ENCODE assay signal across 7 mouse cellular contexts in the genomic region with DNA sequence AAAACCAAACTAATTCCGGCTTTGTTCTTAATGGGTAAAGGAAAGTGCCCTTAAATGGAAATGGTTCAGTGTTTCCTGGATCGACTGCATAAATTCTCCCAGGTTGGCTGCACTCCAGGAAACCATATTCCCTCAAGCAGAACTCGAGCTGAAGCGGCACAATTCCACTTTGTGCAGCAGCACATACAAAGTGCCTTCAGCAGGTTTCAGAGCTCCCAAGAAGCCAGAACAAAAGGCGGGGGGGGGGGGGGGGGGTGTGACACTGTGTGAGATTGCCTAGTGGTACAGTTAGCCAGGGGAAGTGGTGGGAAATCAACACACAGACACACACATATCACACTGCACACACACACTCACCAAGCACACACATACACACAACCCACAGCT. TPM values are rescaled to one million over a fixed set of nuclear protein-coding genes. Genes with fewer than 3 reads are reported as not detected.
DNase-seq lines count a peak whose midpoint lies in the region; ATAC-seq and TF ChIP-seq lines count a peak whose summit lies in the region.

No protein-coding gene starts in this region.

- H3K4me1 ChIP-seq in lung, embryonic 15.5 days = peaks cover 28% of the 10 kb centered on the region
- H3K4me1 ChIP-seq in lung, adult 2 months (ENCODE audit: control insufficient read depth, insufficient read depth, low read length) = no peaks in the 10 kb centered on the region
- peaks cover 21% of the 10 kb centered on the region for H3K4me1 ChIP-seq in embryonic facial prominence, embryonic 13.5 days
- peaks cover 10% of the 10 kb centered on the region for H3K4me1 ChIP-seq in midbrain, embryonic 16.5 days (ENCODE audit: control insufficient read depth, insufficient read depth, low read length)

- no peaks in the 10 kb centered on the region for H3K27me3 ChIP-seq in lung, embryonic 15.5 days
- peaks cover 16% of the 10 kb centered on the region for H3K27me3 ChIP-seq in embryonic facial prominence, embryonic 13.5 days
- H3K27me3 ChIP-seq in midbrain, embryonic 16.5 days (ENCODE audit: control insufficient read depth, insufficient read depth, low read depth, low read length) = peaks cover 2% of the 10 kb centered on the region; the same call in 1 of the 2 replicates

- no peak for TF ChIP-seq POLR2A in lung, adult 2 months (IDR thresholded peaks at IDR 0.05; ENCODE audit: borderline replicate concordance, extremely low read depth, low read depth, low read length)

- no peaks in the 10 kb centered on the region for H3K36me3 ChIP-seq in lung, embryonic 15.5 days
- H3K36me3 ChIP-seq in embryonic facial prominence, embryonic 13.5 days = no peaks in the 10 kb centered on the region
- H3K36me3 ChIP-seq in midbrain, embryonic 16.5 days (ENCODE audit: control insufficient read depth, insufficient read depth, low read length) = no peaks in the 10 kb centered on the region

- H3K9ac ChIP-seq in lung, embryonic 15.5 days = no peak overlapping the region
- no peak overlapping the region for H3K9ac ChIP-seq in embryonic facial prominence, embryonic 13.5 days
- H3K9ac ChIP-seq in midbrain, embryonic 16.5 days (ENCODE audit: low read depth, low read length) = no peak overlapping the region

- peak overlapping the region; percentile 39 for H3K4me2 ChIP-seq in lung, embryonic 15.5 days
- peak overlapping the region; percentile 40 for H3K4me2 ChIP-seq in embryonic facial prominence, embryonic 13.5 days
- H3K4me2 ChIP-seq in midbrain, embryonic 16.5 days (ENCODE audit: low read length) = peak overlapping the region; percentile 14

- peak overlapping the region; percentile 84 for H3K27ac ChIP-seq in lung, embryonic 15.5 days
- peak overlapping the region; percentile 66; the same call in 1 of the 2 replicates for H3K27ac ChIP-seq in embryonic facial prominence, embryonic 13.5 days
- peak overlapping the region; percentile 63 for H3K27ac ChIP-seq in midbrain, embryonic 16.5 days (ENCODE audit: low read length)

- ATAC-seq in lung, embryonic 15.5 days (ENCODE audit: borderline replicate concordance, extremely low read depth, low FRiP score, low TSS enrichment) = peak; percentile 54; the same call in 1 of the 2 replicates
- ATAC-seq in embryonic facial prominence, embryonic 13.5 days (ENCODE audit: insufficient number of reproducible peaks, insufficient read depth, low FRiP score, low TSS enrichment, low read depth) = 0 out of 2 replicates have a peak, but pooled peaks have one; percentile 17
- ATAC-seq in midbrain, embryonic 16.5 days = peak; percentile 69
- no peak for ATAC-seq in CD4-positive, CD25-positive, alpha-beta regulatory T cell, adult 4 months

- TF ChIP-seq CTCF in lung, adult 2 months (IDR thresholded peaks at IDR 0.05; ENCODE audit: insufficient read depth, low read length) = no peak

- H3K4me3 ChIP-seq in lung, embryonic 15.5 days = no peak overlapping the region
- no peak overlapping the region for H3K4me3 ChIP-seq in lung, adult 2 months (replicated peaks; ENCODE audit: extremely low read depth, low read depth, low read length)
- H3K4me3 ChIP-seq in embryonic facial prominence, embryonic 13.5 days = no peak overlapping the region
- H3K4me3 ChIP-seq in midbrain, embryonic 16.5 days (ENCODE audit: low read depth, low read length) = no peak overlapping the region

- 4% methylated on average over 5 of the region's 5 CpGs for WGBS in lung, embryonic 15.5 days
- WGBS in lung, adult 2 months = 14% methylated on average over 5 of the region's 5 CpGs
- 5% methylated on average over 5 of the region's 5 CpGs for WGBS in embryonic facial prominence, embryonic 13.5 days
- 4% methylated on average over 4 of the region's 5 CpGs for WGBS in midbrain, embryonic 16.5 days

- DNase-seq in lung, adult 2 months = no peak
- DNase-seq in heart, postnatal 10 days = peak; percentile 69 to 81
- peak; percentile 29 to 74 for DNase-seq in layer of hippocampus, adult 18-20 months (ENCODE audit: low spot score in 2 of 2)

- intact Hi-C loops in heart, postnatal 10 days (cut with DNase I) = no loop called here

- no peaks in the 10 kb centered on the region for H3K9me3 ChIP-seq in lung, embryonic 15.5 days
- no peaks in the 10 kb centered on the region for H3K9me3 ChIP-seq in embryonic facial prominence, embryonic 13.5 days
- H3K9me3 ChIP-seq in midbrain, embryonic 16.5 days (replicated peaks; ENCODE audit: control insufficient read depth, low read length, poor library complexity, severe bottlenecking) = no peaks in the 10 kb centered on the region

RNA-seq across cellular contexts. Expression of a gene that starts 5.7 kb away (rescaled TPM):
- 58.5 and 64.8 TPM in 2 replicates for polyA plus RNA-seq in lung, embryonic 15.5 days (2015; fragmentation: Nextera tagmentation; extraction: Ambion mirVana)
- polyA plus RNA-seq in lung, adult 2 months (2012; rRNA removed) = 36.4 and 37.5 TPM in 2 replicates
- polyA plus RNA-seq in embryonic facial prominence, embryonic 13.5 days (2015; fragmentation: Nextera tagmentation; extraction: Ambion mirVana) = 11.0 and 12.7 TPM in 2 replicates
- total RNA-seq in heart, postnatal 10 days (2021) = 10 to 100 TPM in 1 of 2 experiments, 1 to 10 TPM in 1; 9.2 to 13.4 TPM
- 1 to 10 TPM; 1.7 to 2.8 TPM for total RNA-seq in layer of hippocampus, adult 18-20 months (2021)
- polyA plus RNA-seq in midbrain, embryonic 16.5 days (2015; fragmentation: Nextera tagmentation; extraction: Ambion mirVana) = 2.4 and 2.9 TPM in 2 replicates
- under 1 TPM; 0.35 to 0.50 TPM for polyA plus RNA-seq in CD4-positive, CD25-positive, alpha-beta regulatory T cell, adult 4 months (2017; shearing (Covaris generic))
